Mouse (Mus musculus) activated CD4-positive, CD25-positive, alpha-beta regulatory T cell (primary cell): Measurements from ENCODE around the gene Cnga2. TPM values are rescaled to one million over a fixed set of nuclear protein-coding genes. Genes with fewer than 3 reads are reported as not detected.

Experiments
- polyA plus RNA-seq, 2 experiments: library from polyadenylated mRNA; unstranded; fragments of 100-300 nt; shearing (Covaris generic); gene quantifications; one replicate each; pipeline ENCODE4 v1.2.1; 2017

Cnga2 gene
- not detected for polyA plus RNA-seq

GRCm38 (mm10) chrX:71991549-71991948, at the start of gene Cnga2:
Gene Cnga2, plus strand, starts transcription at chrX:71991849.

GRCm38 (mm10) chrX:71962073-71963051, 29.3 kb upstream of the Cnga2 start, which contains the start of gene Prrg3:
Gene Prrg3, plus strand, starts transcription at chrX:71962624.

GRCm38 (mm10) chrX:71972686-71973085, 19.0 kb upstream of the Cnga2 start, which contains the start of gene Fate1:
Gene Fate1, plus strand, starts transcription at chrX:71972986.

Other genes starting within 250 kb of the Cnga2 start
- gene Vma21, start 175.9 kb upstream of the Cnga2 start, polyA plus RNA-seq = 10 to 100 TPM; 33.0 to 40.2 TPM
- gene Gm1141, start 70.8 kb upstream of the Cnga2 start, polyA plus RNA-seq = under 1 TPM in 1 of 2 experiments, not detected in 1; 0.36 TPM
- not detected for gene Prrg3, start 29.2 kb upstream of the Cnga2 start, polyA plus RNA-seq
- not detected for gene Fate1, start 18.9 kb upstream of the Cnga2 start, polyA plus RNA-seq
- not detected for gene Magea4, start 230.2 kb downstream of the Cnga2 start, polyA plus RNA-seq